Mouse (Mus musculus) adrenal gland (tissue): ENCODE results near the gene Ppp1cb.
"Not testable (repeated sequence)": the region's sequence is repeated elsewhere in the genome, so short reads cannot be mapped to it uniquely, and the experiment has no call there.

Source experiments
- intact Hi-C: fragments of 180-260 bp; cut with DNase I; formaldehyde crosslinking; loops from one replicate; pipeline ENCODE4 v1.15.1; 2025
- long read RNA-seq, 2 experiments: library from polyadenylated mRNA; unstranded; transcript quantifications; one replicate each; pipeline ENCODE4 v2.0.0; 2020; ENCODE audit warnings: borderline replicate concordance in 1 of 2; ENCODE audit not compliant: insufficient replicate concordance in 1 of 2

The Ppp1cb gene
- long read RNA-seq, experiment 1, full-length matches to known transcripts: 62 of 84 reads
- long read RNA-seq, experiment 1, partial matches to known transcripts: 2 of 84 reads
- long read RNA-seq, experiment 1, other reads (novel, unspliced or antisense): 20 of 84 reads
- long read RNA-seq, experiment 2, full-length matches to known transcripts: 28 of 38 reads
- long read RNA-seq, experiment 2, partial matches to known transcripts: 8 of 38 reads
- long read RNA-seq, experiment 2, other reads (novel, unspliced or antisense): 2 of 38 reads

DNA sequence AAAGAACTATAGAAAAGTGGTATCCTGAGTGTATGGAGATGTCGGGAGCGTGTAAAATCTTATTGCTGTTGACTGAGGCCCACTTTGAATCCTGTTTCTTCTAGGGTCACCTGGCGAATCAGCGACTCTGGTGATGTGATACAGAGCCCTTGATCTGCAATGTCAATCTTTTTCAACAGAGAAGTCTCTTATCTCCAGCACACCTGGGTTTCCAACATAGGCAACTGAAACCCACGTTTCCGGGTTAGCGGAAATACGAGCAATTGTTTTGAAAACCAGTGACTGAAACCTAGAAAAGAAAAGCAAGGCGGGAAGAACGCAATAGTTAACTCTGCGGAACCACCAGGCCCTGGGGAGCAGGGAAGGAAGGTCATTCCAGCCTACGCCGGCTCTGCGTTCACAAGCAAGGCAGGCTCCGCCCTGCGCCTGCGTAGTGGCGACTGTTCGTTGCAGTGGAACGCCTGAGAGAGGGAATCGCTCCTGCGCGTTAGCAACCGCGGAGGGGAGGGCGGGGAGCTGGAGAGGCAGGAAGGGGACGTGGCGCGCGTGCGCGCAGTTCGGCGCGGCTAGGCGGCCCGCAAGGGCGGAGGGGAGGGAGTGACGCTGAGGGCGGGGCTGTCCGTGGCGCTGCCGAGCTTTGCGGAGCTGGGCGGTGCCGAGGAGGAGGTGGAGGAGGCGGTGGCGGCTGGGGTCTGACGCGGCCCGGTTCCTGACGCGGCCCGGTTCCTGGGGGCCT, at the start of gene Ppp1cb:
Ppp1cb (plus strand) TSS at position 436 of the 736 bp plus-strand sequence.
- intact Hi-C loops: no loop called here

DNA sequence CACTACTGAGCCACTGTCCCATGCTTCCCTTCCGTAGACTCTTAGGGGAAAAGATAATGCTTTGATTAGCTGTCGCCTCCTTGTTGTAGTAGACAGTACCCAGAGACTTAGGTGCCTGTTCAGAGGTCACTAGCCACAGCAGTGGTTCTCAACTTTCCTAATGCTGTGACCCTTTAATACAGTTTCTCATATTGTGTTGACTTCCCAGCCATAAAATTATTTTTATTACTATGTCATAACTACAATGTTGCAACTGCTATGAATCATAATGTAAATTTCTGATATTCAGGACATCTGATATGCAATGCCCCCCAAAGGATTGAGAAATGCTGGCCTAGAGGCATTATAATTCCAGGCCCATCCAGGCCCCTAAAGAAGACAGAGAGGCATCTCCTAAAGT, 48.9 kb upstream of the Ppp1cb start:
- intact Hi-C loops: loop anchor here (5.0 kb wide), 1 partner anchor 87 kb away; no protein-coding TSS in a partner anchor

DNA sequence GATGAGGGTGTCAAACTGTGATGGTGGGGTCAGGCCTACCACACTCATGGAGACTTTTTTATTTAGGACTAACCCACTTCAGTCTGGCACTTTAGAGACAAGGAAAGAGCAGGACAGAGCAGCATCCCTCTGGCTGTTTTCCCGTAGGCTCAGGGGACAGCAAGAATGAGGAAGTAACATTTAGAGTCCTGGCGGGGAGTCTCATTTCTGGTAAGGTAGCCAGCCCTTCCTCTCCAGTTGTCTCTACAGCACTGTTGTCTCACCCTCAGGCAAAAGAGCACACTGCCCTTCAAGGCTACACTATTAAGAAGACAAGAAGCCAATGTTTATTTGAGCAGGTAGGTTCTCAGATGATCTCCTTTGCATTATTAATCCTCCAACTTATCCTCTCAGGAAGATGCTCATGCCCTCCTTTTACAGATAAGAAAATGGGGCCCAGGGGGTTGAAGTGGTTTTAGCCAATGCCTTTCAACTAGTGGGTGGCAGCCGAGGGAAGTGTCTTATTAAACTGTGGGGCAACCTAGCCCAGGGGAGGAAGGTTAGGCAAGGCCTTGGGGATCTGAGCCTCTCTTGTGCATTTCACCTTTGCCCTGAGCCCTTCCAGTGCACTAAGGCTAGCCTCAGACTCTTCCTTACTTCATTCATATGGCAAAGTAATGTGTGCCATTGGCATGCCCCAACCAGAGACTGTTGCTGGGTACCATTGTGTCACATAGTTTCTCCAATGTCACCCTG, 47.5 kb upstream of the Ppp1cb start:
- intact Hi-C loops: no loop called here

DNA sequence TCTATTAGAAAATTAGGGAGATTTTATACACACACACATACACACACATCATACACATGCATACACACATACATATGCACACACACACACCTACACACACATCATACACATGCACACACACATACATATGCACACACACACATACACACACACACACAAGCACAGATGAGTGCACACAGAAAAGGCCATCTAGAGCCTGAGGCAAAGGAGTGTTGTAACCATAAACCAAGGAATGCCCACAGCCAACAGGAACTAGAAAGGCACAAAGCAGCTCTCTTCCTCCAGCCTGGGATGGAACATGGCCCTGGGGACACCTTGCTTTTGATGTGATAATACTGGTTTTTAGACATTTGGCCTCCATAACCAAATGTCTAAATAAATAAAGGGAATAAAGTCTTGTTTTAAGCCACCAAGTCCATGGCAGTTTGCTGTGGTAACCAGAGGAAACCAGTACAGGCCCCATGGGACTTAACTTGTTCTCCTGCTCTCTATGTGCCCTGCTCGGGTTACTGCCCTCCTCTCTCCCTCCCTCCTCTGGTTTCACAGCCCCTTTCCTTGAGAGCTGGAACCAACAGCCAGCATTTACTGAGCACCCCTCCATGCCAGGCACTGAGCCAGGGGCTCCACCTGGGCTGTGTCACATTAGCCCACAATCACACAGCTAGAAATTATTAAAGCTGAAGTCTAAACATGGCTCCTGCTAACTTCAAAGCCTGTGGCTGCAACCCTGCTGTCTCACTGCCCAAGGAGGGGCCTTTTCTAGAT, 46.3 kb upstream of the Ppp1cb start:
- intact Hi-C loops: no loop called here

DNA sequence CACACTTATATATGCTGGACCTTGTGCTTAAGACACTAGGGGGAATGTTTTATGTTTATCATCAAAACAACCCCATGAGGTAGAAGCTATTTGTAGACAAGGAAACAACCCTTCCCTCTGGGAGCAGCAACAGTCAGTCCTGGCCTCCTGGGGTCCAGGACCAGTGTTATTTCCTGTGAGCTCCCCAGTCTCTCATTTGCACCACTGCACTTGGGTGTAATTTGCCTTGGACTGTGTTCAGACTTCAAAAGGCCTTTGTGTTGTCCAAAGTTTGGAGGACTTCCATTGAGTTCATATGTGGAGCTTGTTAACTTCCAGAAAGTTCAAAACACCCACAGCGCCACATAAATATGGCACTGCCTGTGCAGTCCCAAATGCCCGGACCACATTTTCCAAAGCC, 45.6 kb upstream of the Ppp1cb start:
- intact Hi-C loops: no loop called here

DNA sequence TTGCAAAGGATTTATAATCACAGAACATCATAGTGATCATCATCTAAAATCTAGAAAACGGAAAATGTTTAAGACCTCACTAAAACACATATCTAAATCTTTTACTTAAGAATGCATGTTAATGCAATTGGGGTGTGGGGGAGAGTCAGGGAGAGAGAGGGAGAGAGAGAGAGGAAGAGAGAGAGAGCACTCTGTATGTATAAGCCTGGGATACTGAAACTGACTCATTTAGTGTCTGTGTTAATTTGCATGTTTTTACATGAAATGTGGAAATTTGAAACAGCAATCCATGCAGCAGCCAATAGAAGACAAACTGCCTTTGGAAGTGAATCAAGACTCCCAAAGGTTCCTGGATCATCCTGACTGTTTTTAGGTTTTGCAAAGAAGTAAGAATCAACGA, 45.1 kb upstream of the Ppp1cb start:
- intact Hi-C loops: no loop called here

GRCm38 (mm10) chr5:32414461-32414985, 44.1 kb upstream of the Ppp1cb start:
- intact Hi-C loops: no loop called here

- intact Hi-C loops: no loop called here
Observed at GRCm38 (mm10) chr5:32415554-32415953, 43.1 kb upstream of the Ppp1cb start.

- intact Hi-C loops: no loop called here
Observed at GRCm38 (mm10) chr5:32416881-32417280, 41.8 kb upstream of the Ppp1cb start.

DNA sequence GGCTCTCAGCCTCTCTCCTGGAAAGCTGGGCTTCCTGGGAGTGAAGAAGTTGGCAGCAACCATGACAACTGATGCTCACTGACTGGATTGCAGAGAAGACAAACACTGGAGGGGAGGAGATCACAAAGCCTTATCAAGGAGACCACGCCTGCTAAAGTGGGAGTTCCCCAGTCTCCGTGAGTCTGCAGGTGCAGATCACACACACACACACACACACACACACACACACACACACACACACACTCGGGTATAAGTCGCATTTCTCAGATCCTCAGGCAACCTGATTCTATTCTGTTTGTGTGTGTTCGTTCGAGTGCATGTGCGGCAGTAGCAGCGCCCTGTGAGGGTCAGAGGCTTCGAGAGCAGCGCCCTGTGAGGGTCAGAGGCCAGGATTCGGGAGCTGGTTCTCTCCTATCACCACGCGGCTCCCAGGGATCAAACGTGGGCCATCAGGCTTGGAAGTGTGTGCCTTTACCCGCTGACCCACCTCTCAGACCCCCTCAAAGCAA, 36.5 kb upstream of the Ppp1cb start:
- intact Hi-C loops: no loop called here

- intact Hi-C loops: no loop called here
Observed at GRCm38 (mm10) chr5:32423339-32424046, 35.1 kb upstream of the Ppp1cb start.

- intact Hi-C loops: no loop called here
Observed at GRCm38 (mm10) chr5:32424464-32424863, 34.2 kb upstream of the Ppp1cb start.

DNA sequence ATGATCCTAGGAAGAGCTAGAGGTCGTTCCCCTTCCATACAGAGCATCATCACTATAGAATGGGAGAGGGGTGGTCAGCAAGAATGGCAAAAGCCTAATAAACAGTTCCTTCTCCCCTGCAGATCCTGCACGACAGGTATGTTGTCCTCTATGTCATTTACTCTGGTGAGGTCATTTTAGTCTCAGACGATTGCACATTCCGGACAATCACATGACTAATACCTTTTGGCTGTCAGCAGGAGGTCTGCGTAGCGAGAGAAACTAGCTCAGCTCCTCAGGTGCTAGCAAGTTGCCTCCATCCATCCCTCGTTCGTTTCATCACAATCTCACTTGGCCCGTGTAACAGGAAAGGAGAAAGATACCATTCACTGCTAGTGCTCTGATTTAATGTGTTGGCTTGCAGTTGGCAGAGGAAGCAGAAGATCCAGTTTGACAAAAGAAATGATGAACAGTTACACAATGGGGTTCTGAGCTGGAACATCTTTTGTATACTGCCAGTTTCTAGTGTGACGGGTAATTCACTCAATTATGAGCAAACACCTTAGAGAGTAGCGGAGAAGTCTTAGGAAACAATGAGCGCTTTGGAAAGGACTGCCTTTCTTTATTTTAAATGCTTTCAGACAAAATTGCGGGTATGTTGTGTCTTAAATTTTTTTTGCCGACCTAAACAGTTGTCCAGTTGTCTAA, 33.0 kb upstream of the Ppp1cb start:
- intact Hi-C loops: no loop called here

- intact Hi-C loops: no loop called here
Observed at GRCm38 (mm10) chr5:32430399-32430798, 28.2 kb upstream of the Ppp1cb start.

GRCm38 (mm10) chr5:32434346-32434745, 24.3 kb upstream of the Ppp1cb start:
- intact Hi-C loops: not testable (repeated sequence)

GRCm38 (mm10) chr5:32435612-32436011, 23.0 kb upstream of the Ppp1cb start:
- intact Hi-C loops: no loop called here

GRCm38 (mm10) chr5:32437901-32438563, 20.6 kb upstream of the Ppp1cb start:
- intact Hi-C loops: no loop called here

GRCm38 (mm10) chr5:32438564-32438922, 20.1 kb upstream of the Ppp1cb start:
- intact Hi-C loops: no loop called here

GRCm38 (mm10) chr5:32441336-32441735, 17.3 kb upstream of the Ppp1cb start:
- intact Hi-C loops: no loop called here
